8 mouse cellular contexts compared by ENCODE assay signal in genomic region chr7:99467916-99468282, GRCm38 (mm10). TPM values are rescaled to one million over a fixed set of nuclear protein-coding genes. Genes with fewer than 3 reads are reported as not detected.
A peak's percentile ranks its signal among the peaks of the same experiment; 100 is the strongest.
DNase-seq lines count a peak whose midpoint lies in the region; ATAC-seq and TF ChIP-seq lines count a peak whose summit lies in the region.

No protein-coding gene starts in this region.

- H3K27me3 ChIP-seq in liver, adult 2 months (ENCODE audit: control insufficient read depth, insufficient read depth, low read length): peaks cover 8% of the 10 kb centered on the region
- H3K27me3 ChIP-seq in heart, embryonic 15.5 days: no peaks in the 10 kb centered on the region

- peak overlapping the region; percentile 72 for H3K4me2 ChIP-seq in heart, embryonic 15.5 days

- TF ChIP-seq POLR2A in liver, adult 2 months (IDR thresholded peaks at IDR 0.05; ENCODE audit: extremely low read depth, insufficient read depth, low read length): no peak

- 0 out of 2 replicates have a peak overlapping the region, but pooled peaks have one; percentile 6 for H3K27ac ChIP-seq in liver, adult 2 months (replicated peaks; ENCODE audit: insufficient read depth, low read depth, low read length)
- H3K27ac ChIP-seq in heart, embryonic 15.5 days: peak overlapping the region; percentile 88

- H3K36me3 ChIP-seq in liver, adult 2 months (ENCODE audit: control insufficient read depth, insufficient read depth, low read length): no peaks in the 10 kb centered on the region
- peaks cover 9% of the 10 kb centered on the region for H3K36me3 ChIP-seq in heart, embryonic 15.5 days

- TF ChIP-seq CTCF in liver, adult 2 months (IDR thresholded peaks at IDR 0.05; ENCODE audit: low read depth, low read length): no peak

- peak overlapping the region; percentile 63 for H3K4me3 ChIP-seq in liver, adult 2 months (ENCODE audit: insufficient read depth, low read depth, low read length)
- H3K4me3 ChIP-seq in heart, embryonic 15.5 days: peak overlapping the region; percentile 55

- 34% methylated on average over 11 of the region's 11 CpGs for WGBS in liver, adult 2 months
- WGBS in heart, embryonic 15.5 days: 17% methylated on average over 11 of the region's 11 CpGs

- no peaks in the 10 kb centered on the region for H3K9me3 ChIP-seq in heart, embryonic 15.5 days (replicated peaks)

- no peaks in the 10 kb centered on the region for H3K79me2 ChIP-seq in liver, adult 2 months (ENCODE audit: control insufficient read depth, insufficient read depth, low read length)

- DNase-seq in liver, adult 2 months (ENCODE audit: extremely low read depth, low read depth, low spot score): no peak
- DNase-seq in liver: no peak
- peak; percentile 80 to 85 for DNase-seq in cerebellum, postnatal 14 days
- DNase-seq in kidney, postnatal 25 days: peak; percentile 54 to 74
- DNase-seq in lung, postnatal 36 days: peak; percentile 65

- peak; percentile 18 for ATAC-seq in heart, embryonic 15.5 days (replicated peaks; ENCODE audit: insufficient number of reproducible peaks, insufficient read depth, low FRiP score, low read depth)
- no peak for ATAC-seq in megakaryocyte-erythroid progenitor cell, adult 5-6 weeks (replicated peaks; ENCODE audit: low FRiP score, low TSS enrichment, poor library complexity, severe bottlenecking)
- no peak for ATAC-seq in activated CD4-positive, CD25-positive, alpha-beta regulatory T cell, adult 4 months

- peak overlapping the region; percentile 74 for H3K9ac ChIP-seq in liver, adult 2 months (ENCODE audit: low read depth, low read length)
- peak overlapping the region; percentile 54 for H3K9ac ChIP-seq in heart, embryonic 15.5 days

- H3K4me1 ChIP-seq in liver, adult 2 months (ENCODE audit: control insufficient read depth, insufficient read depth, low read length): peaks cover 3% of the 10 kb centered on the region
- peaks cover 40% of the 10 kb centered on the region for H3K4me1 ChIP-seq in heart, embryonic 15.5 days (replicated peaks)

RNA-seq across cellular contexts. Expression of gene Klhl35, which starts 2.1 kb away (rescaled TPM):
- total RNA-seq in liver, adult 2 months (2014; rRNA removed): 0.13 TPM in 1 of 2 replicates, not detected in the other
- 0.11 TPM in 1 of 2 replicates, not detected in the other for polyA plus RNA-seq in liver, adult 2 months (2012; rRNA removed)
- polyA plus RNA-seq in heart, embryonic 15.5 days (2015; fragmentation: Nextera tagmentation; extraction: Ambion mirVana): 0.63 and 0.73 TPM in 2 replicates
- total RNA-seq in megakaryocyte-erythroid progenitor cell, adult 5-6 weeks (2014; fragmentation: Nextera tagmentation): 2.1 TPM in 1 of 2 replicates, not detected in the other
- total RNA-seq in megakaryocyte-erythroid progenitor cell, adult 5-6 weeks (2017): 0.65 TPM in 1 of 2 replicates, not detected in the other
- not detected for polyA plus RNA-seq in activated CD4-positive, CD25-positive, alpha-beta regulatory T cell, adult 4 months (2017; shearing (Covaris generic))

RNA-seq across cellular contexts. Expression of gene Rps3, which starts 15.6 kb away (rescaled TPM):
- 462 and 473 TPM in 2 replicates for total RNA-seq in liver, adult 2 months (2014; rRNA removed)
- polyA plus RNA-seq in liver, adult 2 months (2012; rRNA removed): 147 and 154 TPM in 2 replicates
- 437 and 490 TPM in 2 replicates for polyA plus RNA-seq in heart, embryonic 15.5 days (2015; fragmentation: Nextera tagmentation; extraction: Ambion mirVana)
- 1,003 and 1,349 TPM in 2 replicates for total RNA-seq in megakaryocyte-erythroid progenitor cell, adult 5-6 weeks (2014; fragmentation: Nextera tagmentation)
- total RNA-seq in megakaryocyte-erythroid progenitor cell, adult 5-6 weeks (2017): 1,982 and 2,496 TPM in 2 replicates
- polyA plus RNA-seq in activated CD4-positive, CD25-positive, alpha-beta regulatory T cell, adult 4 months (2017; shearing (Covaris generic)): 1,000 to 10,000 TPM; 2,602 to 3,921 TPM

Comparison
In these comparisons a context has a peak if more than half of its experiments do, and no peak if none do; other contexts are left out.
1. DNase-seq: peak in cerebellum, postnatal 14 days (2 of 2), kidney, postnatal 25 days (2 of 2) and lung, postnatal 36 days (single experiment); none in liver, adult 2 months (single experiment) and liver (single experiment).